In genomic region chr3:95663969-95664608, GRCm38 (mm10) we compare ENCODE assay signal across 9 mouse cellular contexts. TPM values are rescaled to one million over a fixed set of nuclear protein-coding genes. Genes with fewer than 3 reads are reported as not detected.
DNase-seq lines count a peak whose midpoint lies in the region; ATAC-seq and TF ChIP-seq lines count a peak whose summit lies in the region.
"Had no signal": no experiment of that assay in that cellular context is flagged by ENCODE, and none has a peak within 500 bp of the region (broad histone marks: within the 10 kb centered on the region; RNA-seq: fewer than 3 reads in every experiment).

No protein-coding gene starts in this region.

- H3K27ac ChIP-seq in kidney, embryonic 16.5 days (ENCODE audit: low read length): peak overlapping the region; percentile 5
- peak overlapping the region; percentile 98 for H3K27ac ChIP-seq in ES-Bruce4 (ENCODE audit: insufficient read depth, low read length)

- TF ChIP-seq POLR2A in ES-Bruce4 (IDR thresholded peaks at IDR 0.05; ENCODE audit: insufficient read depth, low read length): no peak

- WGBS in kidney, embryonic 16.5 days: 91% methylated on average over 3 of the region's 3 CpGs

- no peak for TF ChIP-seq EP300 in ES-Bruce4 (IDR thresholded peaks at IDR 0.05; ENCODE audit: insufficient read depth, low read depth, low read length)

- H3K4me2 ChIP-seq in kidney, embryonic 16.5 days (replicated peaks; ENCODE audit: low read depth, low read length): no peak overlapping the region

- H3K36me3 ChIP-seq in kidney, embryonic 16.5 days (ENCODE audit: insufficient read depth, low read length): peaks cover 37% of the 10 kb centered on the region
- H3K36me3 ChIP-seq in ES-Bruce4 (ENCODE audit: control insufficient read depth, insufficient read depth, low read length, poor library complexity, severe bottlenecking): peaks cover 54% of the 10 kb centered on the region

- H3K4me1 ChIP-seq in kidney, embryonic 16.5 days (ENCODE audit: insufficient read depth, low read length): peaks cover 81% of the 10 kb centered on the region
- peaks cover 6% of the 10 kb centered on the region for H3K4me1 ChIP-seq in ES-Bruce4 (ENCODE audit: control insufficient read depth, insufficient read depth, low read length)

- no peak for TF ChIP-seq CTCF in ES-Bruce4 (IDR thresholded peaks at IDR 0.05; ENCODE audit: low read depth, low read length)

- H3K27me3 ChIP-seq in kidney, embryonic 16.5 days (ENCODE audit: insufficient read depth, low read length): no peaks in the 10 kb centered on the region
- no peaks in the 10 kb centered on the region for H3K27me3 ChIP-seq in ES-Bruce4 (ENCODE audit: control insufficient read depth, insufficient read depth, low read length, poor library complexity, severe bottlenecking)

- DNase-seq in kidney, adult 11 months: no peak
- peak; percentile 49 for DNase-seq in adipocyte (ENCODE audit: low spot score)
- peak; percentile 2 for DNase-seq in lung, postnatal 10 days
- no peak for DNase-seq in urinary bladder, adult 2 months (ENCODE audit: low spot score)
- no peak for DNase-seq in urinary bladder, postnatal 14 days (ENCODE audit: low spot score)
- no peak for DNase-seq in ovary, adult 18-20 months (ENCODE audit: low spot score)
- DNase-seq: midbrain, embryonic 14.5 days had no signal

- no peaks in the 10 kb centered on the region for H3K9me3 ChIP-seq in kidney, embryonic 16.5 days (ENCODE audit: low read length)
- no peaks in the 10 kb centered on the region for H3K9me3 ChIP-seq in ES-Bruce4 (replicated peaks; ENCODE audit: control insufficient read depth, insufficient read depth, low read length, poor library complexity, severe bottlenecking)

- ATAC-seq in kidney, embryonic 16.5 days (ENCODE audit: low FRiP score, low TSS enrichment): no peak

- H3K4me3 ChIP-seq in kidney, embryonic 16.5 days (ENCODE audit: low read length): no peak overlapping the region
- no peak overlapping the region for H3K4me3 ChIP-seq in ES-Bruce4 (ENCODE audit: low read depth, low read length)

- H3K9ac ChIP-seq in kidney, embryonic 16.5 days (replicated peaks; ENCODE audit: low read length): no peak overlapping the region
- H3K9ac ChIP-seq in ES-Bruce4 (ENCODE audit: low read depth, poor library complexity, severe bottlenecking): peak overlapping the region; percentile 77

RNA-seq across cellular contexts. Expression of gene Mcl1, which starts 5.5 kb away (rescaled TPM):
- 23.7 and 38.1 TPM in 2 replicates for polyA plus RNA-seq in kidney, embryonic 16.5 days (2015; fragmentation: Nextera tagmentation; extraction: Ambion mirVana)
- polyA plus RNA-seq in ES-Bruce4 (2011; ENCODE audit: insufficient read depth, insufficient read length, low read depth, missing spikeins): 247 and 264 TPM in 2 replicates
- 90.3 and 106 TPM in 2 replicates for polyA plus RNA-seq in urinary bladder, adult 2 months (2012; rRNA removed)

RNA-seq across cellular contexts. Expression of gene Adamtsl4, which starts 23.6 kb away (rescaled TPM):
- 3.8 and 3.9 TPM in 2 replicates for polyA plus RNA-seq in kidney, embryonic 16.5 days (2015; fragmentation: Nextera tagmentation; extraction: Ambion mirVana)
- polyA plus RNA-seq in ES-Bruce4 (2011; ENCODE audit: insufficient read depth, insufficient read length, low read depth, missing spikeins): 6.9 and 10.1 TPM in 2 replicates
- polyA plus RNA-seq in urinary bladder, adult 2 months (2012; rRNA removed): 52.4 and 58.8 TPM in 2 replicates

RNA-seq across cellular contexts. Expression of gene Ensa, which starts 39.3 kb away (rescaled TPM):
- polyA plus RNA-seq in kidney, embryonic 16.5 days (2015; fragmentation: Nextera tagmentation; extraction: Ambion mirVana): 76.4 and 78.6 TPM in 2 replicates
- polyA plus RNA-seq in ES-Bruce4 (2011; ENCODE audit: insufficient read depth, insufficient read length, low read depth, missing spikeins): 67.4 and 68.5 TPM in 2 replicates
- 31.6 and 45.7 TPM in 2 replicates for polyA plus RNA-seq in urinary bladder, adult 2 months (2012; rRNA removed)

Comparison
In these comparisons a context has a peak if more than half of its experiments do, and no peak if none do; other contexts are left out.
1. DNase-seq: peak in adipocyte (single experiment) and lung, postnatal 10 days (single experiment); none in kidney, adult 11 months (single experiment), urinary bladder, adult 2 months (single experiment), urinary bladder, postnatal 14 days (single experiment) and ovary, adult 18-20 months (single experiment).